Mouse (Mus musculus): Measurements from ENCODE around the gene Cnot3.
"Not testable (repeated sequence)": the region's sequence is repeated elsewhere in the genome, so short reads cannot be mapped to it uniquely, and the experiment has no call there.

Gene Cnot3

DNA sequence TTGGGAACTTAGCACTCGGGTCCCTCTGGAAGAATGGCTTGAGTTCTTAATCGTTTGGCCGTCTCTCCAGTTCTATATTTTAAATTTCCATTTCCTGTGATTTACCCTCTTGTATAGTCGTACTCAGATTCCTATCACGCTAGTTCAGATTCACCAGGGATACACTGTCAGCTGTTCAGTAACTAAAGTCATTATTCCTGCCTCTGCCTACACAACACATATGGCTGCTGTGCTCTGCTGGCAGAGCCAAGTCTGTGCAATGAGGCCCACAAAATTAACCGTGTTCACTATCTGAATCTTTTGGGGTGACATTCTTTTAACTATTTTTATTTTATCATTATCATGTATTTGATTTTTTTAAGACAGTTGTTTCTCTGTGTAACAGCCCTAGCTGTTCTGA lies 53.4 kb downstream of the Cnot3 start:
- DNase-seq (ENCODE audit: low spot score), result no peak

DNA sequence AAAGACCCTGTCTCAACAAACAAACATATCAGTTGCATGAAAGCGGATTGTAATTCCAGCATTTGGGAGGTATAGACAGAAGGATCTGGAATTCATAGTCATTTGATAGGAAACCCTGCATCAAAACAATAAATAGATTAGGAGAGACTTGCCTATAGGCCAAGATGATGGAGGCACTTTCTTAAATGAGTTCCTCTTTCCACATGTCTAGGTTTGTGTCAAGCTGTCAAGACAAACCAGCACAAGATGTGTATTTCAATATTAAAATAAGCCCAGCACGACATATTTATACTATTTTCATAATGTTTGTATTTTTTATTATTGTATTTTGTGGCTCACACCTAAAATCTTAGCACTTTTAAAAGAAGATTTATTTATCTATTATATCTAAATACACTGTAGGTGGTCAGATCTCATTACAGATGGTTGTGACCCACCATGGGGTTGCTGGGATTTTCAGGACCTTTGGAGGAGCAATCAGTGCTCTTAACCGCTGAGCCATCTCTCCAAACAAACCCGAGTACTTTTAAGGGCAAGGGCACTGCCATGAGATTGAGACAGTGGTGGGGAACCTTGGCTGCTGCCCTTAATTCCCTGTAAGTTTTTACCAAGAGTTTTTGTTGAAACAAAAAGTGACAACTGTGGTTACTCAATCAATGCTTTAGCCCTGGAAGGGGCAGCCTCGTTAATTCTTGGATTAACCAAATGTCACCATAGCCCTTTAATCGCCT lies 58.2 kb downstream of the Cnot3 start:
- no peak for DNase-seq (ENCODE audit: low spot score)

DNA sequence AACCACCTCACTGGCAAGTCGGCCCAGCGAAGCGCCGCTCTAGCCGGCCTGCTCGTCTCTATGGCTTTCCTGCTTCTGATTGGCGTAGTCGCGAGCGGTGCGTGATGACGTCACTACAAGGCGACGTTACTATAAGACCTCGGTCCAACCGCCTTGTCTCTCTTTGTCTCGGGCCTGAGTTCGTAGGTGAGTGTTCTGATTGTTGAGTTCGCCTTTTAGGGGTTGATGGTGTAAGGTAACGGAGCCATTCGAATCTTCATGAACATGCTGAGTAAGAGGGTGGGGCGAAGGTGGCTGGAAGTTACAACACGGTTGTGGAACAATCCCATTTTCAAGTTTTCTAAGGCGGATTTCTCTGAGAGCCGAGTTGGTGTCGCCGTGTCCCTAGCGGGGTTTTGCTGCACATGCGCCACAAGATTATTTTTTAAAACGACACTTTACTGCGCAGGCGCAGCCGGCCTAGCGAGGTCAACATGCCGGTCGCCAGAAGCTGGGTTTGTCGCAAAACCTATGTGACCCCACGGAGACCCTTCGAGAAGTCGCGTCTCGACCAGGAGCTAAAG lies 58.9 kb downstream of the Cnot3 start, which contains the start of gene Rps9:
Rps9 (plus strand) TSS at position 115 of the 563 bp plus-strand sequence.
- peak; percentile 86 for DNase-seq (ENCODE audit: low spot score)

DNA sequence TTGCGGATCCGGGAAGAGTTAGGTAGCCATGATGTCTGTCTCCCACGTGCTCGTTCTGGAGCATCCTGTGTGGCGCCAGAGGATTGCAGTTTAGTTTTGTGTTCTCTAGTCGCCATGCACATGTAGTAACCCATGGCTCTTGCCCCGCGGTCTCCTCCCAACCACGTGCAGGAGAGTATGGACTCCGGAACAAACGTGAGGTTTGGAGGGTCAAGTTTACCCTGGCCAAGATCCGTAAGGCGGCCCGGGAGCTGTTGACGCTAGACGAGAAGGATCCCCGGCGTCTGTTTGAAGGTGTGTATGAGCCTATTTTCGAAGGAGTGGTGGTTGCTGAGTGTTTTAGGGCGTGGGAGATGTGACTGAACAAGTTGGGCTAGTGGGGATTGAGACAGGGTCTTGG lies 59.4 kb downstream of the Cnot3 start:
- DNase-seq (ENCODE audit: low spot score), result no peak

DNA sequence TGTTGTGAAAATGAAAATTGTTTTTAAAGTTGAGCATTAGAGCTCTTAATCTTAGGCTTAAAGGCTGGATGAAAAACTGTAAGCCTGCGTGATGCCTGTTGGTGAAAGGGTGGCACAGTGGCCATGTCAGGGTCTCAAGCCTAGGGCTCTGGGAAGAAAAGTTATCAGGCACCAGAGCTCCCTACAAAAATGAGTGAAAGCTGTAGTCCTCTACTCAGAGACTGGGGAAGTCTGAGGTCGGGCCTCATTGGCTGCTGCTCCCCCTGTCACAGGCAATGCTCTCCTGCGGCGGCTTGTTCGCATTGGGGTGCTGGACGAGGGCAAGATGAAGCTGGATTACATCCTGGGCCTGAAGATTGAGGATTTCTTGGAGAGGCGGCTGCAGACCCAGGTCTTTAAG lies 60.4 kb downstream of the Cnot3 start:
- not testable (repeated sequence) for DNase-seq (ENCODE audit: low spot score)

DNA sequence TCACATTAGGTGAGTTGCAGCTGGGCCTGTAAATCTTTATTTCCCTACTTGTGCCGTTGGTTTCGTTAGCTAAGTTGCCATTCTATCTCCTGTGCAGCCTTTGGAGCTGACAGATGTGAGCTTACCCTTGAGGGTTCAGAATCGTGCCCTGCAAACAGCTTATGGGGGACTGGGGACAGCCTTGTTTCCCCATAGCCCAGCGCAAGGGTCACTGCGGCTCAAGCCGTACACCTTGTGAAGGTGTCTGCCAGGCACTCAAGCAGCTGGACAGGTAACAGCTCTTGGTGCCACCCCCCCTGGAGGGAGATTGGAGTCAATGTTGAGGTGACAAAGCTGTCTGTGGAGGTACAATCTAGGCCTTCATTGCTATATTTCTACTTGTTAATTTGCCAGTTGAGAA lies 60.8 kb downstream of the Cnot3 start:
- no peak for DNase-seq (ENCODE audit: low spot score)

DNA sequence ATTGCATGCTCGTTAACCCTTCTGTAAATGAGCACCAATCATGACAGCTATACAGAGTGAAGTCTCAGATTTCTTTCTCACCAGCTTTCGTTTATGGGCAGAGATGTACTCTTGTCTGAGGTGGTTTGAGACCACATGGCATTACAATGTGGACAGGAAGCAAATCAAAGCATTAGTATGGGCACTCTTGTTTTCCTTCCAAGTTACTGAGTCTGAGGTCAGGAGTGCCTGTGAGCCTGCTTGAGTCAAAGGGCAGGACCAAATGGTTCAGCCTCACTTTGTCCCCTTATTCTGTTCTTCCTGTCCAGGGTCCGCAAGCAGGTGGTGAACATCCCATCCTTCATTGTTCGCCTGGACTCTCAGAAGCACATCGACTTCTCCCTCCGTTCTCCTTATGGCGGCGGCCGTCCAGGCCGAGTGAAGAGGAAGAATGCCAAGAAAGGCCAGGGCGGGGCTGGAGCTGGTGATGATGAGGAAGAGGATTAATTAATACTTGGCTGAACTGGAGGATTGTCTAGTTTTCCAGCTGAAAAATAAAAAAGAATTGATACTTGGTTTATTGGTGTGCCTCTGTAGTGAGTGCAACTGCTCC lies 61.4 kb downstream of the Cnot3 start:
- no peak for DNase-seq (ENCODE audit: low spot score)

DNA sequence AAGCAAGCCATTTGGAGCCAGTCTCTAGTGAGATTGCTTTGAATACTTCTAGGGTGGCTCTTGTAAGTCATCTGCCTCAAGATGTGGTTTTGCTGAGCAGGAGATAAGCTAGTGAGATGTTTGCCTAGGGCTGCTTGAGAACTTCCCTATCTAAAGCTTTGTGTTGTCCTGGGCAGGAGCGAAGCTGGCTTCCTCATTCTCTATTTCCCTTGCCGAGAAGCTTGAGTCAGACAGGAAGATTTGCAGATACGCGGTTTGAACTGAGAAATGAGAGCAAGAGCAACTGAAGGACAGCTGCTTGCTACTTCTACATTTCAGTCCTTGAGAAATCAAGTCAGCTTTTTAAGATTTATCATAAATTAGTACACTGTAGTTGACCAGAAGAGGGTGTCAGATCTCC lies 62.0 kb downstream of the Cnot3 start:
- no peak for DNase-seq (ENCODE audit: low spot score)

DNA sequence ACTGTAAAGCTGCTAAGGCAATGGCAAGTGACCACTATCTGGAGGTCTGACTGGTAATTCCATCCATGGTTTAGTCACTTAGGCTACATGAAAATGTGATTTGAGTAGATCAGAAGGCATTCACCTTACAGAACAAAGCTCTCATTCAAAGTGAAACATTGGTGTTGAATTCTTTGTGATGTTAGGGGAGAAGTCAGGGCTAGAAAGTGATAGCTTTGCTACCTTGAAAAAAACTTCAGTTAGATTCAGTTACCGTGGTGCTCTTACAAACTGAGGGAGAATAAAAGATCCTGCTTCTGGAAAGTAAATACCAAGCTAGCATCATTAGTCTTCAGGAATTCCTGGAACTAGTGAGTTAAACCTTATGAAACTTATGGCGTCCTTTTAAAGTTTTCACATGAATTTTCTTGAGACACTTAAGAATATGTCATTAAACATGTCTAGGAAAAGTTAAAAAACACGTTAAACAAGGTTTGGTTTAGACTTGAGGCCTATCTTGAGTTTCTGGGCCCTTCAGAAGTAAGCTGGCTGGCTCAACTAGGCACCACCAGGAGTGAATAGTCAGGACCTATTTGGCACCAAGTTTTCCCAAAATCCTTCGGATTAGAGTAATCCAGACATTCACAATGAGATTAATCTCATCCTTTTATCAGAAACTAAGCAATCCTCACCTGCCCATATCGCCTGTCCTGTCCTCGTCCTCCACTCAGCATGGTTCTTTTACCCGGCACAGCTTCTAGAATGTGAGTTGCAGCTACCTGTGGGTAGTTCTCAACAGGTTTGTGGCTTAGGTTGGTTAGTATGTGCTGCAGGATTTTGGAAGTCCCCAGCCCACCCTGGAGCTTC lies 62.7 kb downstream of the Cnot3 start:
- DNase-seq (ENCODE audit: low spot score), result no peak

DNA sequence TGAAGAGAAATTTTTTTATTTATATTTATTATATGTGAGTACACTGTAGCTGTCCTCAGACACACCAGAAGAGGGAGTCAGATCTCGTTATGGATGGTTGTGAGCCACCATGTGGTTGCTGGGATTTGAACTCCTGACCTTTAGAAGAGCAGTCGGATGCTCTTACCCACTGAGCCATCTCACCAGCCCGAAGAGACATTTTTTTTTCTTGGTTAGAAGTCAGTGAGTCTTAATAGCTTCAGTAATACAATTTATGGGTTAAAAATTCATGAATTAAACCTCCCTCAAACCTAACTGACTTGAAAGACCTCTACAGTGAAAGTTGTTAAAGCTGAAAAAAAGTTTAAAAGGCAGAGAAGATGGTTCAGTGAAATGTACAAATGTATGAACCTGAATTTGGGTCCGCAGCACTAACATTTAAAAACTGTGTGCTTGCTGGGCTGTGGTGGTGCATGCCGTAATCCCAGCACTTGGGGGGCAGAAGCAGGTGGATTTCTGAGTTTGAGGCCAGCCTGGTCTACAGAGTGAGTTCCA lies 63.4 kb downstream of the Cnot3 start:
- not testable (repeated sequence) for DNase-seq (ENCODE audit: low spot score)

DNA sequence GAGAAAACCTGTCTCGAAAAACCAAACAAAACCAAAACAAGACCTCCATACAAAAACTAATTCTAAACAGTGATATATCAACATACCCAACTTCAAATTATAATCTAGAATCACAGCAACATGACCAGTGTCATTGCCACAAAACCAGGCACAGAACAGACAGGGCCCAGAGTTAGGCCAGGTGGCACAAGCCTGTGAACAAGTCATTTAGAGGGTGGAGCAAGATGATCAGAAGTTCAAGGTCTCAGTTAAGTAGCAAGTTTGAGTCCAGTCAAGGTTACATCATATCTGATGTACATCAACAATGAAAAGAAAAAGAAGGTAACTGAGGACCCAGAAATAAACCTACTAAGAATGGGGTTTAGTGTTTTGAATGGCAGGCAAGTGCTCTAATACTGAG lies 63.9 kb downstream of the Cnot3 start:
- no peak for DNase-seq (ENCODE audit: low spot score)
